Mouse (Mus musculus) testis, adult 2 months (tissue): ENCODE results near the gene Sem1. TPM values are rescaled to one million over a fixed set of nuclear protein-coding genes. Genes with fewer than 3 reads are reported as not detected.

ENCODE experiments used
- H3K27ac ChIP-seq: fragments of 200-500 bp; 2 replicates; pipeline ENCODE4 v1.5.1; 2012; ENCODE audit warnings: low read depth, low read length; ENCODE audit not compliant: control insufficient read depth, insufficient read depth
- H3K27me3 ChIP-seq: fragments of 200-500 bp; 2 replicates; pipeline ENCODE4 v1.6.1; 2012; ENCODE audit warnings: mild to moderate bottlenecking, low read length, moderate library complexity; ENCODE audit not compliant: control insufficient read depth, insufficient read depth
- H3K36me3 ChIP-seq: fragments of 200-500 bp; 2 replicates; pipeline ENCODE4 v1.6.1; 2012; ENCODE audit warnings: mild to moderate bottlenecking, low read length; ENCODE audit not compliant: control insufficient read depth, insufficient read depth
- H3K4me1 ChIP-seq: fragments of 200-500 bp; 2 replicates; pipeline ENCODE4 v1.6.1; 2012; ENCODE audit warnings: low read length; ENCODE audit not compliant: control insufficient read depth, insufficient read depth
- H3K4me3 ChIP-seq: fragments of 200-500 bp; 2 replicates; pipeline ENCODE4 v1.5.1; 2012; ENCODE audit warnings: low read depth, mild to moderate bottlenecking, low read length, moderate library complexity, mixed read lengths; ENCODE audit not compliant: control insufficient read depth
- CTCF ChIP-seq: fragments of 200-500 bp; IDR thresholded peaks from 2 replicates; pipeline ENCODE4 v1.5.1; 2012; ENCODE audit warnings: low read depth, mild to moderate bottlenecking, inconsistent platforms, low read length, moderate library complexity; ENCODE audit not compliant: control insufficient read depth, insufficient read depth, insufficient replicate concordance
- POLR2A ChIP-seq: fragments of 200-500 bp; IDR thresholded peaks from 2 replicates; pipeline ENCODE4 v1.6.1; 2012; ENCODE audit warnings: low read depth, mild to moderate bottlenecking, inconsistent platforms, low read length, moderate library complexity; ENCODE audit not compliant: control insufficient read depth
- polyA plus RNA-seq: library from polyadenylated mRNA; depleted of rRNA; stranded (reverse); fragments of >200 nt; gene quantifications from 2 replicates; pipeline ENCODE4 v1.2.3, GENCODE M21; 2012; rRNA removed

Gene Sem1
- 31.3 and 32.7 TPM in 2 replicates for polyA plus RNA-seq

GRCm38 (mm10) chr6:6578304-6579149, at the start of gene Sem1:
TSS of gene Sem1 (minus strand) at chr6:6578663.
- TF ChIP-seq POLR2A: peak; percentile 94
- no peak for TF ChIP-seq CTCF
- no peaks in the 10 kb centered on the region for H3K36me3 ChIP-seq
- peak within 1 kb of the TSS; percentile 85 for H3K4me3 ChIP-seq
- H3K4me1 ChIP-seq: no peaks in the 10 kb centered on the region
- H3K27me3 ChIP-seq: no peaks in the 10 kb centered on the region
- peak within 1 kb of the TSS; percentile 99 for H3K27ac ChIP-seq

GRCm38 (mm10) chr6:6622846-6623749, 44.6 kb upstream of the Sem1 start:
- Histone ChIP-seq H3K4me3 (no peak overlapping the region), H3K27me3 (no peaks in the 10 kb centered on the region), H3K27ac (no peak overlapping the region), H3K4me1 (no peaks in the 10 kb centered on the region; the same call in 1 of the 2 replicates), H3K36me3 (no peaks in the 10 kb centered on the region)
- TF ChIP-seq CTCF: no peak
- no peak for TF ChIP-seq POLR2A

GRCm38 (mm10) chr6:6603561-6604544, 25.4 kb upstream of the Sem1 start:
- Histone ChIP-seq H3K4me1 (no peaks in the 10 kb centered on the region), H3K27me3 (no peaks in the 10 kb centered on the region), H3K4me3 (no peak overlapping the region), H3K27ac (no peak overlapping the region), H3K36me3 (no peaks in the 10 kb centered on the region)
- TF ChIP-seq CTCF: no peak
- no peak for TF ChIP-seq POLR2A

- H3K36me3 ChIP-seq: no peaks in the 10 kb centered on the region
- no peak overlapping the region for H3K4me3 ChIP-seq
- no peak overlapping the region for H3K27ac ChIP-seq
- H3K27me3 ChIP-seq: no peaks in the 10 kb centered on the region
- TF ChIP-seq POLR2A (no peak), CTCF (no peak)
- H3K4me1 ChIP-seq: no peaks in the 10 kb centered on the region
Measured at GRCm38 (mm10) chr6:6586313-6586712, 7.8 kb upstream of the Sem1 start.

- TF ChIP-seq CTCF: no peak
- no peak for TF ChIP-seq POLR2A
- H3K36me3 ChIP-seq: no peaks in the 10 kb centered on the region
- H3K4me3 ChIP-seq: no peak overlapping the region
- H3K27ac ChIP-seq: no peak overlapping the region
- no peaks in the 10 kb centered on the region for H3K4me1 ChIP-seq
- H3K27me3 ChIP-seq: no peaks in the 10 kb centered on the region
Measured at GRCm38 (mm10) chr6:6581849-6582248, 3.4 kb upstream of the Sem1 start.

- H3K4me1 ChIP-seq: no peaks in the 10 kb centered on the region
- no peaks in the 10 kb centered on the region for H3K27me3 ChIP-seq
- no peaks in the 10 kb centered on the region for H3K36me3 ChIP-seq
- TF ChIP-seq POLR2A (no peak), CTCF (no peak)
- peak overlapping the region; percentile 85 for H3K4me3 ChIP-seq
- peak overlapping the region; percentile 99 for H3K27ac ChIP-seq
Measured at GRCm38 (mm10) chr6:6577741-6578284, 650 bp downstream of the Sem1 start.
